Mouse (Mus musculus): ENCODE results near the gene Cmtm6. TPM values are rescaled to one million over a fixed set of nuclear protein-coding genes. Genes with fewer than 3 reads are reported as not detected.

The Cmtm6 gene
- polyA plus RNA-seq, 2 experiments, result 10.8 to 20.1 TPM

DNA sequence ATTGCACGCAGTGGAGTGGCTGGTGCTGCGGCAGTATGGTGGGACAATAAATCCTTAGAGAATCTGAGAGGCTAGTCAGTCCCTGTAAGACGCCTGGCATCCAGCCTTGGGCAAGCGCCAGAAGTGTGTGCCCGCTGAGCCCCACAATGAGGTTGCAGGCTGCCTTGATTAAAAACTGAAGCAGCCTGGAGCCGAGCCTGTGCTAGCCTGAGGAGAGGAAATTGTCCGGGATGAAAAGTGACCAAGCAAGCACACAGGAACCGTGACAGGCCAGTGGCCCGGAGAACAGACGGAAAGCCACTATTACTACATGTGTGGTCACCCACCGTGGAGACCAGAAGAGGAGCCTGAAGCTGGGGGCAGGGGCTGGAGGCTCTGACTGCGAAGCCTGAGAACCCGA lies 36.1 kb downstream of the Cmtm6 start:
- H3K27ac ChIP-seq, result no peak overlapping the region
- ATAC-seq (ENCODE audit: insufficient read depth) (no peak), DNase-seq (ENCODE audit: low read depth in 3 of 3, low spot score in 3 of 3) (no peak)
- H3K9ac ChIP-seq (replicated peaks), result no peak overlapping the region
- WGBS (ENCODE audit: insufficient replicate concordance), result 74% methylated on average over 13 of the region's 13 CpGs
- H3K9me3 ChIP-seq (ENCODE audit: control insufficient read depth, low read length), result no peaks in the 10 kb centered on the region
- TF ChIP-seq CTCF (IDR thresholded peaks at IDR 0.05; ENCODE audit: low read depth) (no peak), EP300 (IDR thresholded peaks at IDR 0.05; ENCODE audit: low read depth) (no peak)
- H3K27me3 ChIP-seq (ENCODE audit: control insufficient read depth, insufficient read depth, low read length), result no peaks in the 10 kb centered on the region
- H3K4me3 ChIP-seq (ENCODE audit: insufficient read depth in 1 of 2, low read depth in 2 of 2, low read length in 2 of 2), result no peak overlapping the region
- no peaks in the 10 kb centered on the region for H3K36me3 ChIP-seq (replicated peaks; ENCODE audit: control insufficient read depth, insufficient read depth, low read depth)
- no peak overlapping the region for H3K4me2 ChIP-seq (ENCODE audit: low read depth)
- no peaks in the 10 kb centered on the region for H3K4me1 ChIP-seq (replicated peaks; ENCODE audit: control insufficient read depth in 2 of 2, insufficient read depth in 2 of 2, low read length in 1 of 2)

DNA sequence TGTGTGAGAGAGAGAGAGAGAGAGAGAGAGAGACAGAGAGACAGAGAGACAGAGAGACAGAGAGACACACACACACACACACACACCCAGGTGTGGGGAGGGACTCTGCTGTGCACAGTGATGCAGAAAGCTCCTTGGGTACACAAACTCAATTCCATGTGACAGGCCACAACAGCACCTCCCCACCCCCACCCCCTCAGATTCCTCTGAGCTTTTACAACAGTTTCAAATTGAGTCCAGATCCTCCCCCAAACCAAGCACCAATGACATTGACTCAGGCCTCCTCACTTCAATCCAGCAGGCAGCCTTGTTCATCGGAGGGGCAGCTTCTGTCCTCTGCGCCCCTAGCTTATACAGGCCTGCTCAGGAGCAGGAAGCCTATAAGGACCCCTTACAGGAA lies 36.6 kb downstream of the Cmtm6 start:
- H3K4me2 ChIP-seq (ENCODE audit: low read depth), result no peak overlapping the region
- 81% methylated on average over 2 of the region's 2 CpGs for WGBS (ENCODE audit: insufficient replicate concordance)
- ATAC-seq (ENCODE audit: insufficient read depth), result no peak

GRCm38 (mm10) chr9:114768066-114768465 lies 37.1 kb downstream of the Cmtm6 start:
- ATAC-seq (ENCODE audit: insufficient read depth) (no peak), DNase-seq (ENCODE audit: low read depth in 3 of 3, low spot score in 3 of 3) (no peak)
- no peak overlapping the region for H3K4me2 ChIP-seq (ENCODE audit: low read depth)
- H3K27me3 ChIP-seq (ENCODE audit: control insufficient read depth, insufficient read depth, low read length), result no peaks in the 10 kb centered on the region
- H3K9me3 ChIP-seq (ENCODE audit: control insufficient read depth, low read length), result no peaks in the 10 kb centered on the region
- H3K9ac ChIP-seq (replicated peaks), result no peak overlapping the region
- no peaks in the 10 kb centered on the region for H3K36me3 ChIP-seq (replicated peaks; ENCODE audit: control insufficient read depth, insufficient read depth, low read depth)
- H3K4me3 ChIP-seq (ENCODE audit: insufficient read depth in 1 of 2, low read depth in 2 of 2, low read length in 2 of 2), result no peak overlapping the region
- TF ChIP-seq EP300 (IDR thresholded peaks at IDR 0.05; ENCODE audit: low read depth) (no peak), CTCF (IDR thresholded peaks at IDR 0.05; ENCODE audit: low read depth) (no peak)
- H3K4me1 ChIP-seq (replicated peaks; ENCODE audit: control insufficient read depth in 2 of 2, insufficient read depth in 2 of 2, low read length in 1 of 2), result no peaks in the 10 kb centered on the region
- 59% methylated on average over 10 of the region's 10 CpGs for WGBS (ENCODE audit: insufficient replicate concordance)
- H3K27ac ChIP-seq, result no peak overlapping the region

More for the DNA sequence above, 36.6 kb downstream of the Cmtm6 start:
- H3K27me3 ChIP-seq (ENCODE audit: control insufficient read depth, insufficient read depth, low read length), result no peaks in the 10 kb centered on the region
- no peaks in the 10 kb centered on the region for H3K4me1 ChIP-seq (replicated peaks; ENCODE audit: control insufficient read depth in 2 of 2, insufficient read depth in 2 of 2, low read length in 1 of 2)
- H3K9ac ChIP-seq (replicated peaks), result no peak overlapping the region
- H3K27ac ChIP-seq, result no peak overlapping the region
- no peaks in the 10 kb centered on the region for H3K9me3 ChIP-seq (ENCODE audit: control insufficient read depth, low read length)
- no peak overlapping the region for H3K4me3 ChIP-seq (ENCODE audit: insufficient read depth in 1 of 2, low read depth in 2 of 2, low read length in 2 of 2)
- no peak for DNase-seq (ENCODE audit: low read depth in 3 of 3, low spot score in 3 of 3)
- no peaks in the 10 kb centered on the region for H3K36me3 ChIP-seq (replicated peaks; ENCODE audit: control insufficient read depth, insufficient read depth, low read depth)
- TF ChIP-seq CTCF (IDR thresholded peaks at IDR 0.05; ENCODE audit: low read depth) (no peak), EP300 (IDR thresholded peaks at IDR 0.05; ENCODE audit: low read depth) (no peak)

GRCm38 (mm10) chr9:114770224-114770623 lies 39.3 kb downstream of the Cmtm6 start:
- no peaks in the 10 kb centered on the region for H3K36me3 ChIP-seq (replicated peaks; ENCODE audit: control insufficient read depth, insufficient read depth, low read depth)
- no peak overlapping the region for H3K4me3 ChIP-seq (ENCODE audit: insufficient read depth in 1 of 2, low read depth in 2 of 2, low read length in 2 of 2)
- no peak for DNase-seq (ENCODE audit: low read depth in 3 of 3, low spot score in 3 of 3)
- H3K27ac ChIP-seq, result no peak overlapping the region
- no peaks in the 10 kb centered on the region for H3K27me3 ChIP-seq (ENCODE audit: control insufficient read depth, insufficient read depth, low read length)
- no peak for ATAC-seq (ENCODE audit: insufficient read depth)
- H3K4me2 ChIP-seq (ENCODE audit: low read depth), result no peak overlapping the region
- no peaks in the 10 kb centered on the region for H3K9me3 ChIP-seq (ENCODE audit: control insufficient read depth, low read length)
- no peak overlapping the region for H3K9ac ChIP-seq (replicated peaks)
- TF ChIP-seq CTCF (IDR thresholded peaks at IDR 0.05; ENCODE audit: low read depth) (no peak), EP300 (IDR thresholded peaks at IDR 0.05; ENCODE audit: low read depth) (no peak)
- WGBS (ENCODE audit: insufficient replicate concordance), result 32% methylated on average over 4 of the region's 4 CpGs
- no peaks in the 10 kb centered on the region; a peak in 1 of 4 replicates for H3K4me1 ChIP-seq (replicated peaks; ENCODE audit: control insufficient read depth in 2 of 2, insufficient read depth in 2 of 2, low read length in 1 of 2)

DNA sequence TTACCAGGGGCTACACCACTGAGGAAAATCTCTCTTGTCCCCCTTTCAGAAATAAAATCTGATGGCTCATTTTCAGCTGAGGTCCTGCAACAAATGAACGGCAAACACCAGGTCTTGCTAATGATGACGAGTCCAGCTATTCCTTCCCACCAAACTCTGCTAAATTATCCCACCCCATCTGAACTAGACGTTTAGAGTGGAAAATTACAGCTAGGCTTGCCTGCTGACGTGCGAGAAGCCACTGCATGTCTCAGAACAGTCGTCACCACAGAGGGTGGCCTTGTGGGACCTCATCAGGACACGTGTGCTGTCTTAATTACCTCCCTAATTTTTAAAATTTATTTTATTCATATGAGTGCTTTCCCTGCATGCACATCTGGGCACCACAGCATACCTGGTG lies 40.6 kb downstream of the Cmtm6 start:
- WGBS (ENCODE audit: insufficient replicate concordance), result 70% methylated on average over 7 of the region's 7 CpGs
- no peak for TF ChIP-seq EP300 (IDR thresholded peaks at IDR 0.05; ENCODE audit: low read depth)
- TF ChIP-seq CTCF (IDR thresholded peaks at IDR 0.05; ENCODE audit: low read depth), result no peak

More for the DNA sequence above, 40.6 kb downstream of the Cmtm6 start:
- Histone ChIP-seq H3K9me3 (ENCODE audit: control insufficient read depth, low read length) (no peaks in the 10 kb centered on the region), H3K27ac (no peak overlapping the region), H3K4me1 (replicated peaks; ENCODE audit: control insufficient read depth in 2 of 2, insufficient read depth in 2 of 2, low read length in 1 of 2) (peaks cover 0 to 4% of the 10 kb centered on the region in 2 experiments; a peak in 1 of 4 replicates), H3K4me3 (ENCODE audit: insufficient read depth in 1 of 2, low read depth in 2 of 2, low read length in 2 of 2) (no peak overlapping the region), H3K9ac (replicated peaks) (no peak overlapping the region), H3K27me3 (ENCODE audit: control insufficient read depth, insufficient read depth, low read length) (no peaks in the 10 kb centered on the region), H3K36me3 (replicated peaks; ENCODE audit: control insufficient read depth, insufficient read depth, low read depth) (no peaks in the 10 kb centered on the region), H3K4me2 (ENCODE audit: low read depth) (no peak overlapping the region)
- ATAC-seq (ENCODE audit: insufficient read depth) (no peak), DNase-seq (ENCODE audit: low read depth in 3 of 3, low spot score in 3 of 3) (no peak)

Data from liver, embryonic 14.5 days (tissue).